10 mouse cellular contexts compared by ENCODE assay signal in genomic region chr4:119917502-119917901, GRCm38 (mm10).
DNase-seq lines count a peak whose midpoint lies in the region; ATAC-seq and TF ChIP-seq lines count a peak whose summit lies in the region.
"Had no signal": no experiment of that assay in that cellular context is flagged by ENCODE, and none has a peak within 500 bp of the region (broad histone marks: within the 10 kb centered on the region; RNA-seq: fewer than 3 reads in every experiment).

No protein-coding gene starts in this region.

- no peaks in the 10 kb centered on the region for H3K9me3 ChIP-seq in midbrain, embryonic 10.5 days (replicated peaks)
- no peaks in the 10 kb centered on the region for H3K9me3 ChIP-seq in midbrain, embryonic 15.5 days
- H3K9me3 ChIP-seq: heart, embryonic 15.5 days; stomach, embryonic 15.5 days had no signal

- no peak for TF ChIP-seq POLR2A in small intestine, adult 2 months (IDR thresholded peaks at IDR 0.05; ENCODE audit: low read depth, low read length)

- DNase-seq in gastrocnemius, adult 2 months, result no peak
- no peak for DNase-seq in gastrocnemius, postnatal 14 days
- DNase-seq in midbrain, embryonic 10.5 days (ENCODE audit: low spot score), result peak; percentile 29
- peak; percentile 39 for DNase-seq in embryo, embryonic 10 days (ENCODE audit: low spot score)
- DNase-seq in gastrocnemius, postnatal 36 days, result no peak

- TF ChIP-seq CTCF in gastrocnemius, adult 2 months (IDR thresholded peaks at IDR 0.05), result peak; percentile 69
- TF ChIP-seq CTCF in small intestine, adult 2 months (IDR thresholded peaks at IDR 0.05; ENCODE audit: extremely low read depth, insufficient read length, insufficient replicate concordance, low read depth, low read length), result peak; percentile 38; the same call in 1 of the 2 replicates

- no peaks in the 10 kb centered on the region for H3K27me3 ChIP-seq in midbrain, embryonic 10.5 days (ENCODE audit: low read depth, poor library complexity, severe bottlenecking)
- H3K27me3 ChIP-seq in midbrain, embryonic 15.5 days (replicated peaks), result no peaks in the 10 kb centered on the region
- H3K27me3 ChIP-seq in small intestine, adult 2 months (ENCODE audit: control insufficient read depth, insufficient read depth, low read length), result no peaks in the 10 kb centered on the region
- H3K27me3 ChIP-seq: heart, embryonic 15.5 days; stomach, embryonic 15.5 days had no signal

- H3K36me3 ChIP-seq in midbrain, embryonic 10.5 days, result no peaks in the 10 kb centered on the region
- H3K36me3 ChIP-seq in midbrain, embryonic 15.5 days (replicated peaks), result no peaks in the 10 kb centered on the region
- H3K36me3 ChIP-seq in small intestine, adult 2 months (ENCODE audit: control insufficient read depth, insufficient read depth, low read length), result no peaks in the 10 kb centered on the region
- H3K36me3 ChIP-seq: heart, embryonic 15.5 days; stomach, embryonic 15.5 days had no signal

- H3K4me3 ChIP-seq in gastrocnemius, adult 2 months, result no peak overlapping the region
- H3K4me3 ChIP-seq in midbrain, embryonic 10.5 days, result no peak overlapping the region
- H3K4me3 ChIP-seq in midbrain, embryonic 15.5 days, result no peak overlapping the region
- no peak overlapping the region for H3K4me3 ChIP-seq in small intestine, adult 2 months (ENCODE audit: low read depth, low read length)
- H3K4me3 ChIP-seq: heart, embryonic 15.5 days; stomach, embryonic 15.5 days had no signal

- no peak overlapping the region for H3K9ac ChIP-seq in midbrain, embryonic 15.5 days
- H3K9ac ChIP-seq: heart, embryonic 15.5 days; stomach, embryonic 15.5 days had no signal

- H3K4me1 ChIP-seq in midbrain, embryonic 10.5 days, result peaks cover 13% of the 10 kb centered on the region
- no peaks in the 10 kb centered on the region for H3K4me1 ChIP-seq in midbrain, embryonic 15.5 days
- peaks cover 17% of the 10 kb centered on the region; the same call in 1 of the 2 replicates for H3K4me1 ChIP-seq in small intestine, adult 2 months (ENCODE audit: control insufficient read depth, insufficient read depth, insufficient read length, low read length)
- H3K4me1 ChIP-seq: heart, embryonic 15.5 days had no signal

- 77% methylated on average over 7 of the region's 7 CpGs for WGBS in midbrain, embryonic 10.5 days
- WGBS in midbrain, embryonic 15.5 days, result 79% methylated on average over 7 of the region's 7 CpGs
- 78% methylated on average over 7 of the region's 7 CpGs for WGBS in small intestine, adult 2 months

- intact Hi-C loops in gastrocnemius, adult 2 months (cut with DNase I), result no loop called here
- intact Hi-C loops in gastrocnemius, postnatal 14 days (cut with DNase I; ENCODE audit: low total_unique reads), result no loop called here
- intact Hi-C loops in gastrocnemius, postnatal 36 days (cut with DNase I), result no loop called here

- no peak for ATAC-seq in midbrain, embryonic 15.5 days (replicated peaks)
- ATAC-seq in activated CD4-positive, CD25-positive, alpha-beta regulatory T cell, adult 4 months, result no peak

- H3K4me2 ChIP-seq in midbrain, embryonic 15.5 days, result no peak overlapping the region
- H3K4me2 ChIP-seq: heart, embryonic 15.5 days; stomach, embryonic 15.5 days had no signal

- no peak overlapping the region for H3K27ac ChIP-seq in gastrocnemius, adult 2 months
- no peak overlapping the region for H3K27ac ChIP-seq in midbrain, embryonic 10.5 days (replicated peaks)
- H3K27ac ChIP-seq in midbrain, embryonic 15.5 days, result no peak overlapping the region
- H3K27ac ChIP-seq in small intestine, adult 2 months (ENCODE audit: insufficient read depth, low read depth, low read length), result no peak overlapping the region
- H3K27ac ChIP-seq: heart, embryonic 15.5 days; stomach, embryonic 15.5 days had no signal

Comparison
In these comparisons a context has a peak if more than half of its experiments do, and no peak if none do; other contexts are left out.
1. DNase-seq: peak in midbrain, embryonic 10.5 days (single experiment) and embryo, embryonic 10 days (single experiment); none in gastrocnemius, adult 2 months (single experiment), gastrocnemius, postnatal 14 days (single experiment) and gastrocnemius, postnatal 36 days (0 of 2).